Mouse (Mus musculus) erythroblast, adult 5-6 weeks (primary cell): Measurements from ENCODE around the gene Zfr. TPM values are rescaled to one million over a fixed set of nuclear protein-coding genes. Genes with fewer than 3 reads are reported as not detected.
A peak's percentile ranks its signal among the peaks of the same experiment; 100 is the strongest.

ENCODE experiments used
- ATAC-seq: replicated peaks from 2 replicates; pipeline ENCODE4 v1.8.0; 2016; ENCODE audit warnings: moderate number of reproducible peaks, mild to moderate bottlenecking, moderate TSS enrichment, inconsistent platforms; ENCODE audit not compliant: poor library complexity, low FRiP score, severe bottlenecking
- total RNA-seq, 2 experiments: library from RNA; stranded (forward) in 1 of 2; stranded (reverse) in 1 of 2; fragments of 150-400 nt in 1 of 2; fragments of 200-764, 138-1000 nt in 1 of 2; gene quantifications; 2 replicates each; pipeline versions ENCODE4 v1.2.3 to v1.2.4; 2015 to 2017; ENCODE audit warnings: low replicate concordance in 2 of 2

Zfr gene
- total RNA-seq (2015; ENCODE audit: low replicate concordance) (45.6 and 46.5 TPM in 2 replicates), total RNA-seq (2017; ENCODE audit: low replicate concordance) (27.8 and 32.2 TPM in 2 replicates)

GRCm38 (mm10) chr15:12117242-12118092, at the start of gene Zfr:
Zfr (plus strand) TSS chr15:12117831.
- ATAC-seq, result peak; percentile 91

GRCm38 (mm10) chr15:12067971-12068370, 49.7 kb upstream of the Zfr start:
- no peak for ATAC-seq

GRCm38 (mm10) chr15:12068395-12069218, 49.0 kb upstream of the Zfr start:
- no peak for ATAC-seq

- no peak for ATAC-seq
These were observed 44.8 kb upstream of the Zfr start for GRCm38 (mm10) chr15:12072709-12073336.

GRCm38 (mm10) chr15:12074426-12074825, 43.2 kb upstream of the Zfr start:
- no peak for ATAC-seq

GRCm38 (mm10) chr15:12082344-12082743, 35.3 kb upstream of the Zfr start:
- no peak for ATAC-seq

- ATAC-seq, result no peak
These were observed 33.5 kb upstream of the Zfr start for GRCm38 (mm10) chr15:12084164-12084563.

- ATAC-seq, result peak; percentile 72
These were observed 32.8 kb upstream of the Zfr start for GRCm38 (mm10) chr15:12084859-12085258.

GRCm38 (mm10) chr15:12087634-12088033, 30.0 kb upstream of the Zfr start:
- ATAC-seq, result no peak

GRCm38 (mm10) chr15:12088091-12088490, 29.5 kb upstream of the Zfr start:
- ATAC-seq, result no peak

- ATAC-seq, result no peak
These were observed 27.5 kb upstream of the Zfr start for GRCm38 (mm10) chr15:12090087-12090486.

- no peak for ATAC-seq
These were observed 26.5 kb upstream of the Zfr start for GRCm38 (mm10) chr15:12090981-12091669.

- ATAC-seq, result 0 out of 2 replicates have a peak, but pooled peaks have one; percentile 56
These were observed 25.7 kb upstream of the Zfr start for GRCm38 (mm10) chr15:12091781-12092458.

GRCm38 (mm10) chr15:12093026-12093960, 24.3 kb upstream of the Zfr start:
- ATAC-seq, result no peak

- ATAC-seq, result no peak
These were observed 23.6 kb upstream of the Zfr start for GRCm38 (mm10) chr15:12093961-12094566.

- ATAC-seq, result no peak
These were observed 21.2 kb upstream of the Zfr start for GRCm38 (mm10) chr15:12096447-12096846.

- ATAC-seq, result no peak
These were observed 20.3 kb upstream of the Zfr start for GRCm38 (mm10) chr15:12097344-12097743.

- no peak for ATAC-seq
These were observed 16.7 kb upstream of the Zfr start for GRCm38 (mm10) chr15:12100912-12101311.
